Mouse (Mus musculus) forebrain, embryonic 11.5 days (tissue): ENCODE measurements around the gene Cops7b. TPM values are rescaled to one million over a fixed set of nuclear protein-coding genes. Genes with fewer than 3 reads are reported as not detected.
A peak's percentile ranks its signal among the peaks of the same experiment; 100 is the strongest.

Source experiments
- ATAC-seq: fragments of 200-750 bp; cut with Nextera tagmentation; replicated peaks from 2 replicates; pipeline ENCODE4 v1.8.0; 2017; ENCODE audit warnings: moderate TSS enrichment; ENCODE audit not compliant: low FRiP score
- DNase-seq: peaks from one replicate; pipeline ENCODE4 v3.0.0-alpha.2; 2017; ENCODE audit warnings: low spot score
- H3K27ac ChIP-seq: fragments of 300-500 bp; sonication (generic); 2 replicates; pipeline ENCODE4 v1.5.1; 2014; ENCODE audit warnings: low read depth, low read length
- H3K27me3 ChIP-seq: fragments of 300-500 bp; sonication (generic); 2 replicates; pipeline ENCODE4 v1.6.1; 2014; ENCODE audit warnings: mild to moderate bottlenecking, low read length, mixed read lengths; ENCODE audit not compliant: control insufficient read depth, insufficient read depth
- H3K36me3 ChIP-seq: fragments of 300-500 bp; sonication (generic); 2 replicates; pipeline ENCODE4 v1.6.1; 2014; ENCODE audit warnings: mild to moderate bottlenecking, low read length, moderate library complexity, mixed read lengths; ENCODE audit not compliant: control insufficient read depth, insufficient read depth
- H3K4me1 ChIP-seq: fragments of 300-500 bp; sonication (generic); replicated peaks from 2 replicates; pipeline ENCODE4 v1.6.1; 2014; ENCODE audit warnings: low read length, mixed read lengths; ENCODE audit not compliant: control insufficient read depth, insufficient read depth
- H3K4me2 ChIP-seq: fragments of 300-500 bp; sonication (generic); 2 replicates; pipeline ENCODE4 v1.6.1; 2014; ENCODE audit warnings: low read depth, mild to moderate bottlenecking, low read length, moderate library complexity, mixed read lengths; ENCODE audit not compliant: severe bottlenecking
- H3K4me3 ChIP-seq: fragments of 300-500 bp; sonication (generic); 2 replicates; pipeline ENCODE4 v1.5.1; 2014; ENCODE audit warnings: low read depth, low read length
- H3K9ac ChIP-seq: fragments of 300-500 bp; sonication (generic); 2 replicates; pipeline ENCODE4 v1.6.1; 2014; ENCODE audit warnings: low read length
- H3K9me3 ChIP-seq: fragments of 300-500 bp; sonication (generic); 2 replicates; pipeline ENCODE4 v1.6.1; 2016; ENCODE audit warnings: low read length, mixed read lengths; ENCODE audit not compliant: control insufficient read depth
- WGBS: fragments of 180-500 bp; shearing (Covaris S2); extraction: QIAGEN DNeasy Blood & Tissue Kit; methylation state at CpG from one replicate; pipeline ENCODE4 v1.1.7; 2014; 5-methylcytosine and 5-hydroxymethylcytosine counted together
- polyA plus RNA-seq: library from polyadenylated mRNA; unstranded; fragments of >200 nt; fragmentation: Nextera tagmentation; extraction: Ambion mirVana; gene quantifications from 2 replicates; pipeline ENCODE4 v1.2.1, GENCODE M21; 2014

The Cops7b gene
- polyA plus RNA-seq, 1 experiment from 2014 or later, result 57.1 TPM

- Histone ChIP-seq H3K4me2 (peak overlapping the region; percentile 78), H3K4me1 (peaks cover 3% of the 10 kb centered on the region; the same call in 1 of the 2 replicates), H3K4me3 (peak overlapping the region; percentile 84), H3K9me3 (no peaks in the 10 kb centered on the region), H3K9ac (peak overlapping the region; percentile 87), H3K27ac (0 out of 2 replicates have a peak overlapping the region, but pooled peaks have one; percentile 21), H3K27me3 (no peaks in the 10 kb centered on the region), H3K36me3 (no peaks in the 10 kb centered on the region)
- ATAC-seq, result peak; percentile 82
- no peak for DNase-seq
- WGBS, result under 1% methylated on average over 37 of the region's 38 CpGs
These were observed 833 bp upstream of the Cops7b start for GRCm38 (mm10) chr1:86581692-86582450.

GRCm38 (mm10) chr1:86583709-86584108 lies 1.0 kb downstream of the Cops7b start:
- no peak for DNase-seq
- no peak for ATAC-seq
- no peak overlapping the region for H3K4me2 ChIP-seq
- H3K4me3 ChIP-seq, result no peak overlapping the region
- no peak overlapping the region for H3K9ac ChIP-seq
- no peak overlapping the region for H3K27ac ChIP-seq
- 69% methylated on average over 2 of the region's 2 CpGs for WGBS
- H3K4me1 ChIP-seq, result peaks cover 5% of the 10 kb centered on the region; the same call in 1 of the 2 replicates
- no peaks in the 10 kb centered on the region for H3K36me3 ChIP-seq
- H3K27me3 ChIP-seq, result no peaks in the 10 kb centered on the region
- no peaks in the 10 kb centered on the region for H3K9me3 ChIP-seq

- WGBS, result under 1% methylated on average over 26 of the region's 26 CpGs
- DNase-seq, result peak; percentile 89
- ATAC-seq, result peak; percentile 40
- no peak overlapping the region for H3K27ac ChIP-seq
- no peaks in the 10 kb centered on the region for H3K27me3 ChIP-seq
- H3K9me3 ChIP-seq, result no peaks in the 10 kb centered on the region
- 0 out of 2 replicates have a peak, but pooled peaks cover 2% of the 10 kb centered on the region for H3K4me1 ChIP-seq
- peak overlapping the region; percentile 84 for H3K9ac ChIP-seq
- H3K4me2 ChIP-seq, result peak overlapping the region; percentile 52
- H3K36me3 ChIP-seq, result no peaks in the 10 kb centered on the region; the same call in 1 of the 2 replicates
- peak overlapping the region; percentile 90 for H3K4me3 ChIP-seq
These were observed 4.3 kb downstream of the Cops7b start for GRCm38 (mm10) chr1:86586992-86587391.

DNA sequence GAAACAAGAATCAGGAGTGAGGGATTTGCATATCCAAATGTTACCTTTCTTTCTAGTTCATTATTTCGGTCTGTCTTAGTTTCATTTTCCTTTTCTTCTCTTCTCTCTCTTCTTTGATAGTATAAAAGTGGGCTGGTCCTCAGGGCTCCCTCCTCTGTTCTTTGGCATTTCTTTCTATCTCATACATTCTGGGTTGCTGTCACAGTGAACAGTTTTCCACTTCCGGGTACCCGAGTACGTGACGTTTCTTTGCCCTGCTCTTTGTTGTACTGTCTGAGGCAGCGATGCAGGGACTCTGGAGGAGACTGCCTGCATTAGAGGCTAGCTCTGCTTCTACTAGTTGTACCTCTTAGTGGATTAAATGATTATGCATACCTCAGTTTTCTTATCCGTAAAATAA lies 11.8 kb downstream of the Cops7b start:
- Histone ChIP-seq H3K4me3 (no peak overlapping the region), H3K4me1 (no peaks in the 10 kb centered on the region), H3K27me3 (no peaks in the 10 kb centered on the region), H3K27ac (no peak overlapping the region), H3K36me3 (peaks cover 3% of the 10 kb centered on the region; the same call in 1 of the 2 replicates), H3K9me3 (no peaks in the 10 kb centered on the region), H3K9ac (no peak overlapping the region), H3K4me2 (no peak overlapping the region)
- DNase-seq (no peak), ATAC-seq (no peak)
- 94% methylated on average over 7 of the region's 7 CpGs for WGBS

- Histone ChIP-seq H3K27me3 (no peaks in the 10 kb centered on the region), H3K9ac (no peak overlapping the region), H3K9me3 (no peaks in the 10 kb centered on the region), H3K4me1 (no peaks in the 10 kb centered on the region), H3K4me3 (no peak overlapping the region), H3K36me3 (peaks cover 3% of the 10 kb centered on the region; the same call in 1 of the 2 replicates), H3K27ac (no peak overlapping the region), H3K4me2 (no peak overlapping the region)
- ATAC-seq (no peak), DNase-seq (no peak)
- 92% methylated on average over 6 of the region's 6 CpGs for WGBS
These were observed 12.6 kb downstream of the Cops7b start for GRCm38 (mm10) chr1:86595315-86595714.

DNA sequence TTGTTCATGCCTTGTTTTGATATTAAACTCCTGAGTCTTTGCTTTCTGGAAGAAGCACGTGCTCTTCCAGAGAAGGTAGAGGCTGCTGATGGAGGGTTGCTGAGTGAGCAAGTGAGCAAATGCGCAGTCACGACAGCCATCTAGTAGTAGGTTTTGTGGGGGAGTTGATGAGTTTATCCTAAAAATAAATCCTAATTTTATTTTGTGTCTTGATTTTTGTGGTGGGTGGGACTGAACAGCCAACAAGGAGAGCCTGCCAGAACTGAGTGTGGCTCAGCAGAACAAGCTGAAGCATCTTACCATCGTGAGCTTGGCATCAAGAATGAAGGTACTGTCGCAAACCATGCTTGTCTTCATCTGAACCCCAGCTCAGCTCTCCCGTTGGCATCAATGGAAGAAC lies 13.8 kb downstream of the Cops7b start:
- no peaks in the 10 kb centered on the region for H3K4me1 ChIP-seq
- no peak overlapping the region for H3K9ac ChIP-seq
- no peaks in the 10 kb centered on the region for H3K27me3 ChIP-seq
- WGBS, result 93% methylated on average over 6 of the region's 6 CpGs
- DNase-seq (no peak), ATAC-seq (no peak)
- no peaks in the 10 kb centered on the region for H3K9me3 ChIP-seq
- H3K27ac ChIP-seq, result no peak overlapping the region
- H3K36me3 ChIP-seq, result peaks cover 3% of the 10 kb centered on the region; the same call in 1 of the 2 replicates
- no peak overlapping the region for H3K4me2 ChIP-seq
- no peak overlapping the region for H3K4me3 ChIP-seq

DNA sequence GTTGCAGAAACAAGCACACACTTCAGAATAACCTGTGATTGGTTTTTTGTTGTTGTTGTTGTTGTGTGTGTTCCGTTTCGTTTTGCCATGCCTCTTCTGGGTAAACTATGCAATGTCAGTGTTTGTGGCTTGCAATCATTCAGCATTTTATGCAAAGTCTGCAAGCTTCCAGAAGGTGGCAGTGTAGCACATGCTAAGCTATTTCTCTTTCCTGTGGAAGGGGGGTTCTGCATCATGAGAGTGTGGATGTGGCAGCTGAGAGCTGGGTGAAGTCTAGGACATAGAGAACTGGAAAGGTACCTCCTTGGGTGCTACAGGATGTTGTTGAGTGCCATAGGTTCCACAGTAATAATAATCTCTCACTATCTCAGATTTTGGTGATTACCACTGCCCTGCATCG lies 15.8 kb downstream of the Cops7b start:
- Histone ChIP-seq H3K4me1 (no peaks in the 10 kb centered on the region), H3K9ac (no peak overlapping the region), H3K27me3 (no peaks in the 10 kb centered on the region), H3K4me3 (no peak overlapping the region), H3K4me2 (no peak overlapping the region), H3K27ac (no peak overlapping the region), H3K36me3 (peaks cover 3% of the 10 kb centered on the region; the same call in 1 of the 2 replicates), H3K9me3 (no peaks in the 10 kb centered on the region)
- 76% methylated on average over 3 of the region's 3 CpGs for WGBS
- ATAC-seq (no peak), DNase-seq (no peak)

DNA sequence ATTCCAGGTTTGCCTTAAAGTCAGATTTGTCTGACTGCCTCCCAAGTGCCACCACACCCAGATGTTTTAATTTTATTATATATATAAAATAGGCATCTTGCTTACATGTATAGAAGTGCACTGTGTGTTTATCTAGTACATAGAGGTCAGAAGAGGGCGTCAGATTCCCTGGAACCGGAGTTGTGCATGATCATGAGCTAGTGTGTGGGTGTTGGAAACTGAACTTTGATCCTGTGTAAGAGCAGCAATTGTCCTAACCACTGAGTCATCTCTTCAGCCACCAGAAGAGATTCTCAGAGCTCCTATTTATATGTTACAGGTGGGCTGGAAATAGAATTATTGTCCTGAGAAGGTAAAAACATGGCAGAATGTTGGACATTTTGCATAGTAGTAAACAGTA lies 17.4 kb downstream of the Cops7b start:
- Histone ChIP-seq H3K27ac (no peak overlapping the region), H3K4me3 (no peak overlapping the region), H3K9ac (no peak overlapping the region), H3K36me3 (peaks cover 3% of the 10 kb centered on the region; the same call in 1 of the 2 replicates), H3K4me2 (no peak overlapping the region), H3K9me3 (no peaks in the 10 kb centered on the region), H3K4me1 (no peaks in the 10 kb centered on the region), H3K27me3 (no peaks in the 10 kb centered on the region)
- ATAC-seq (no peak), DNase-seq (no peak)
- 91% methylated on average over 2 of the region's 2 CpGs for WGBS

DNA sequence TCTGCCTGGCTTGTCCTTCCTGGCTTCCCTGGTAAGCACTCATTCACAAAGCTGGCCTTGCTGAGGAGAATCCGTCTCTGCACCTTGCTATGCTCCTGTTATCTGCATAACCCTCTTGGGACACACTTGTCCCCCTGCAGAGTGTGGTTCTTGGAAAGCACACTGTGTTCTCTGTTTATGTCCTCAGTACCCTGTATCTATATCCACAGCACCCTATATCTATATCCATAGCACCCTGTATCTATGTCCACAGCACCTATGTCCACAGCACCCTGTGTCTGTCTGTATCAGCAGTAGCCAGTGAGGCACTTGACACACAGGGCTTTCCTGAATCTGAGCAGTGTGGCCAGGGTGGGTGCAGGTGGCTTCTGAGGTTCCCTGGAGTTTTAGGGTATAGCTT lies 28.2 kb downstream of the Cops7b start:
- ATAC-seq, result no peak
- no peak overlapping the region for H3K4me2 ChIP-seq
- no peak overlapping the region for H3K9ac ChIP-seq
- no peaks in the 10 kb centered on the region for H3K9me3 ChIP-seq
- no peaks in the 10 kb centered on the region; the same call in 1 of the 2 replicates for H3K36me3 ChIP-seq
- H3K27ac ChIP-seq, result no peak overlapping the region
- H3K4me1 ChIP-seq, result no peaks in the 10 kb centered on the region
- H3K27me3 ChIP-seq, result no peaks in the 10 kb centered on the region
- no peak for DNase-seq
- 77% methylated on average over 1 of the region's 1 CpGs for WGBS
- H3K4me3 ChIP-seq, result no peak overlapping the region
